Mouse (Mus musculus) brain, embryonic 14.5 days (tissue): ENCODE results near the gene Zdhhc17.

ENCODE experiments used
- CTCF ChIP-seq: fragments of 200-500 bp; IDR thresholded peaks from 2 replicates; pipeline ENCODE4 v1.5.1; 2012; ENCODE audit warnings: inconsistent platforms, mild to moderate bottlenecking, moderate library complexity, borderline replicate concordance; ENCODE audit not compliant: insufficient read depth, insufficient read length; ENCODE audit errors: extremely low read depth
- POLR2A ChIP-seq: fragments of 200-500 bp; IDR thresholded peaks from 2 replicates; pipeline ENCODE4 v1.6.1; 2012; ENCODE audit warnings: mild to moderate bottlenecking, inconsistent platforms, borderline replicate concordance; ENCODE audit not compliant: poor library complexity, insufficient read depth, insufficient read length, severe bottlenecking; ENCODE audit errors: extremely low read depth

- TF ChIP-seq CTCF (no peak), POLR2A (no peak)
These were observed 4.5 kb upstream of the Zdhhc17 start for GRCm38 (mm10) chr10:111014476-111014875.
